Mouse (Mus musculus) cerebellum, adult 11-12 months (tissue): ENCODE data around the gene Supt5.

Experiments used
- DNase-seq: peaks from one replicate; pipeline ENCODE4 v3.0.0; 2022

The Supt5 gene

GRCm38 (mm10) chr7:28298837-28299625 is 39.5 kb downstream of the Supt5 start:
- DNase-seq: peak; percentile 54

GRCm38 (mm10) chr7:28294481-28294880 is 44.1 kb downstream of the Supt5 start:
- DNase-seq: peak; percentile 36

DNA sequence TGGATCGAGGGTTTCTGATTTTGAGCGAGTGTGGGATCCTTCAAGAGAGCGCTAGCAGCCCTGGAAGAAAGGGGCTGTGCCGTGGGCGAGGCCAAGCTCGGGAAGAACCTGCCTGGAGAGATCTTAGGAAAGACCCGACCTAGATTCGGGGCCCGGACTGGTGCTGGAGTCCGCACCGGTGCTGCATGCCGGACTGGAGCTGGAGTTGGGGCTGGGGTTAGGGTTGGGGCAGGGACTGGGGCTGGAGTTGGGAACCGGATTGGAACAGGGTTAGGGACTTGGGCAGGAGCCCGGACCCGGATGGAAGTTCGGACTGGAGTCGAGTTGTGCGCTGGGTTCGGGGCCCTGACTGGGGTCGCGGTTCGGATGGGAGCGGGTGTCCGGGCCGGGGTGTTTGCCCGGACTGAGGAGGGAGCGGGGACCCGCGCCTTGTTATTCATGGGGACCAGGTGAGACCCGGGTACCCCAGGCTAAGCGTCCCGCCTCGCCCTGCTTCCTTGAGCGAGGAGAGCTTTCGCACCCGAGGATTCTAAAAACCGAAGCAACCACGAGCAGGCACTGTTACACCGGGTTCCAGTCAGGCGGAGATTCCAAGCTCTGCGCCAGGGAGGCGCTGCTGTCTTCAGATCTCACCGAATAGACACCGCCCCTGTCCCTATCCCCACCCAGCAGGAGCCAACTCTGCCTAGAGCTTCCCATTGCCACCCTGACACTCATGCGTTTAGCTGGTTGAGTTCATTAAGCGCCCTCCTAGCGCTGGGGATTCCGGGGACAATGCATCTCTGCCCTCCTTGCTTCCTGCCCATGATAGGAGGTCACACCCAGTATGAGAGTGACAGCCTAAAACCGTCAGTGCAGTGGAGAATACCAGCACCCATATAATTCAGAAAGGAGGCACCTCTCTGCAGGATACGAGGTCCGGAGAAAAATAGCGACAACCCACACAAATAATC is 47.6 kb downstream of the Supt5 start, which contains the start of gene Selenov:
Selenov (minus strand) TSS at position 549 of the 953 bp plus-strand sequence.
- no peak for DNase-seq

GRCm38 (mm10) chr7:28290165-28290564 is 48.4 kb downstream of the Supt5 start:
- no peak for DNase-seq

DNA sequence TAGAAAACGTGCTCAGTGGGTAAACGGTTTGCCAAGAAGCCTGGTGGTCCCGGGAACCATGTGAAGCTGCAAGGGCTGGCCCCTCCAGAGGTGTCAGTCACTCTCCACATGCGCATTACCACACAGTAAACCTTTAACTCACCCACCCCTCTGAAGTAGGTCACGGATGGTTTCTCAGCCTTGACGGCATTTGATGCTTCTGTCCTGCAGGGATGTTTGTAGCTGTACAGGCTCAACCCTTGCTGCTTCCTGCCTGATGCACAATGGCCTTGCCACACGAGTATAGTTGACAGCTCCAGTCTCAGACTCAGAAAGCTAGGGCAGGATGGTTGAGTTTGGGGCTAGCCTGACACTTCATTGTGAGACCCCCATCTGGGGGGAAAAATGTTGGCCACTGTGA is 57.9 kb downstream of the Supt5 start:
- DNase-seq: no peak

GRCm38 (mm10) chr7:28278279-28278652 is 60.3 kb downstream of the Supt5 start:
- DNase-seq: peak; percentile 36

GRCm38 (mm10) chr7:28277615-28278278 is 60.8 kb downstream of the Supt5 start, which contains the start of gene Eid2b:
Gene Eid2b (plus strand): TSS chr7:28277739.
- DNase-seq: peak; percentile 95

- no peak for DNase-seq
Measured at GRCm38 (mm10) chr7:28277237-28277614, 61.3 kb downstream of the Supt5 start.

- DNase-seq: no peak
Measured at GRCm38 (mm10) chr7:28271761-28272160, 66.8 kb downstream of the Supt5 start.

DNA sequence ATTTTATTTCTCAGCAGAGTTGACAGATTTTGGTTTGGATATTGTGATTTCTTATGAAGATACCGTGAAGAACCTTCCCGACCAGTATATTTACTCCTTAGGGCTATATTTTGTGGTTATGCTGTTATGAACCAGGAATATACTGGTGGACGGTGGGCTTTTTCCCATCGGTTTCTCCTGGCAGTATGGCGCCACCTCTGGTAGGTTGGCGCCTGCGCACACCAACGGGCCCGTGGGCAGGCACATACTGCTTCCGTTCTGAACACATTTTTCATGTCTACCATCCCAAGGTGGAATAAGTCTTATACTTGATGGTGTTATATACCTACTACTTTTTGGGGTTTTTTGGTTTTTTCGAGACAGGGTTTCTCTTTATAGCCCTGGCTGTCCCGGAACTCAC is 69.2 kb downstream of the Supt5 start:
- no peak for DNase-seq

DNA sequence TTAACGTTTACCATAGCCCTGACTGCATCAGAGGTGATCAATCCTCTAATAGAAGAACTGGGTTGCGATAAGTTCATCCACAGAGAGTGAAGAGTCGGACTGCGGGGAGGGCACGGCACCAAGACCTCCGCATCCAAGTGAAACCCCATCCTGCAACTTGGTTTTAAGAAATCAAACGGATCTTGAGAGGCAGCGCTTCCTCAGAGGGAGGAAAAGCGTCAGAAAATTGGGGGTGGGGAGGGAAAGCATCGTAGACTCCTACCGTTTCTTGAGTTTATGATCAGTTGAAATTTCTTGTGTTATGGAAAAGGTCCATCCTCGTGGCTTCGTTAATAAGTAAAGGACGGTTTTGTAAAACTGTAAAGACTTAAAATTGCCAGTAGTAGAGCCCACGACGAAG is 70.0 kb downstream of the Supt5 start:
- DNase-seq: no peak

DNA sequence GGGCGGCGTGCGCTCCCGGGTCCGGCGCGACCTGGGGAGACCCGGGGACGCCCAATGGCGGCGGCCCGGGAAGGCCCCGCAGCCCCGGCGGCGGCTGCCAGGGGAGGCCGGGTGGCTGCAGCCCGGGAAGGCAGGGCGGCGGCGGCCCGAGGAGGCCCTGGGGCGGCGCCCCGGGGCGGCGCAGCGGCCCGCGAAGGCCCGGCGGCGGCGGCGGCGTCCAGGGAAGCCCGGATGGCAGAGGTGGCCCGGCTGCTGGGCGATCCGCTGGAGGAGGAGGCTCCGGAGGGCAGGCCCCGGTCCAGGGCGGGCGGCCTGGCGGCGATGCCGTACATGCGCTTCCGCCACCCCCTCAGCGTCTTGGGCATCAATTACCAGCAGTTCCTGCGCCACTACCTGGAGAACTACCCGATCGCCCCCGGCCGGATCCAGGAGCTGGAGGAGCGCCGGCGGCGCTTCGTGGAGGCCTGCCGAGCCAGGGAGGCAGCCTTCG is 70.5 kb downstream of the Supt5 start:
- peak; percentile 66 for DNase-seq

- peak; percentile 91 for DNase-seq
Measured at GRCm38 (mm10) chr7:28267129-28268041, 71.2 kb downstream of the Supt5 start, which contains the start of gene Eid2. Gene Eid2 (plus strand): TSS chr7:28267881.

GRCm38 (mm10) chr7:28265391-28265790 is 73.2 kb downstream of the Supt5 start:
- DNase-seq: no peak
